Mouse (Mus musculus) T-helper 2 cell (primary cell): ENCODE data around the gene Hmbs.
"Not testable (repeated sequence)": the region's sequence is repeated elsewhere in the genome, so short reads cannot be mapped to it uniquely, and the experiment has no call there.

Experiments used
- in situ Hi-C: fragments of 300-600 bp; cut with MboI, MseI; formaldehyde crosslinking; loops from one replicate; pipeline ENCODE4 v1.15.1; 2025; ENCODE audit warnings: high pct_unique_total_duplicates

The Hmbs gene

GRCm38 (mm10) chr9:44343781-44344421 is at the start of gene Hmbs:
Gene Hmbs, minus strand, starts transcription at chr9:44344228.
- in situ Hi-C loops: loop anchor here (5.0 kb wide), 1 partner anchor 53 kb away; the partner anchor contains the start of gene Slc37a4

GRCm38 (mm10) chr9:44391466-44391865 is 47.4 kb upstream of the Hmbs start:
- in situ Hi-C loops: no loop called here

DNA sequence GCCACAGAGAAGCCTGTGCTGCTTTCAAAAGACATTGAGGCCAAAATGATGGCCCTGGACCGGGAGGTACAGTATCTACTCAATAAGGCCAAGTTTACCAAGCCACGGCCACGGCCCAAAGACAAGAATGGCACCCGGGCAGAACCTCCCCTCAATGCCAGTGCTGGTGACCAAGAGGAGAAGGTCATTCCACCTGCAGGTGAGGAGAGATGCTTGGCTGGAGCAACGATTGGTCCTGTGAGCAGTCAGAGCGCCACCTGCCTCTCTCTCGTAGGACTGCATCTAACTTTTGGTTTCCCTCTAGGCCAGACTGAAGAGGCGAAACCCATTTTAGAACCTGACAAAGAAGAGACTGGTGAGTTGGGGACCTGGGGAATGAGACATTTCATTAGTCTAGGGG is 45.2 kb upstream of the Hmbs start:
- in situ Hi-C loops: no loop called here

GRCm38 (mm10) chr9:44387221-44387620 is 43.2 kb upstream of the Hmbs start:
- in situ Hi-C loops: no loop called here

GRCm38 (mm10) chr9:44384596-44384995 is 40.6 kb upstream of the Hmbs start:
- in situ Hi-C loops: no loop called here

DNA sequence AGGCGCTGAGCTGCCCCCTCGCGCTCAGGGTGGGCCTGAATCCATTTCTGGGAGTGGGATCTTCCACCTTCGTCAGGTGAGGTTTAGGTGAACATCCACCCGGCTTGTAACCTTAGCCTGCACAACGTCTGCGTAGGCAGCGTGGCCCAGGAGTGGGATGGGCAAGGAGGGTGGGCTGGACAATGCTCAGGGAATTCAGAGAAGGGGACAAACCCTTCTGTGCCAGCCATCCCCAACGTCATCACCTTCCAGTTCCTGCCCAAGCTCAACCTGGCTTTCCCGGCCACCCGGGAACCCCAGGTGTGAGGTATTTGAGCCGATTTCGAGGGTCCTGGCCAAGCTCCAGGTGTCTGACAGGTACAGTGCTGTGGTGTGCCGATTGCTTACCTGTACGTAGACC is 35.8 kb upstream of the Hmbs start:
- in situ Hi-C loops: no loop called here

GRCm38 (mm10) chr9:44379054-44379834 is 35.2 kb upstream of the Hmbs start, which contains the start of gene Hyou1:
Gene Hyou1, plus strand, starts transcription at chr9:44379490.
- in situ Hi-C loops: no loop called here

GRCm38 (mm10) chr9:44378153-44378730 is 34.2 kb upstream of the Hmbs start:
- in situ Hi-C loops: no loop called here

DNA sequence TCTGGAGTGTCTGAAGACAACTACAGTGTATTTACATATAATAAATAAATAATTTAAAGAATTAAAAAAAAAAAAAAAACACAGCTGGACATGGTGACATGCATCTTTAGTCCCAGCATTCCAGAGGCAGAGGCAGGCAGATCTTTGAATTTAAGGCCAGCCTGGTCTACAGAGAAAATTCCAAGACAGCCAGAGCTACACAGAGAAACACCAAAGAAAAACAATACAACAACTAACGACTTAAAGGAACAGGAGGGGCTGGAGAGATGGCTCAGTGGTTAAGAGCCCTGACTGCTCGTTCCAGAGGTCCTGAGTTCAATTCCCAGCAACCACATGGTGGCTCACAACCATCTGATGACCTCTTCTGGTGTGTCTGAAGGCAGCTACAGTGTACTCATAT is 33.3 kb upstream of the Hmbs start:
- in situ Hi-C loops: not testable (repeated sequence)

GRCm38 (mm10) chr9:44376141-44376540 is 32.1 kb upstream of the Hmbs start:
- in situ Hi-C loops: no loop called here

DNA sequence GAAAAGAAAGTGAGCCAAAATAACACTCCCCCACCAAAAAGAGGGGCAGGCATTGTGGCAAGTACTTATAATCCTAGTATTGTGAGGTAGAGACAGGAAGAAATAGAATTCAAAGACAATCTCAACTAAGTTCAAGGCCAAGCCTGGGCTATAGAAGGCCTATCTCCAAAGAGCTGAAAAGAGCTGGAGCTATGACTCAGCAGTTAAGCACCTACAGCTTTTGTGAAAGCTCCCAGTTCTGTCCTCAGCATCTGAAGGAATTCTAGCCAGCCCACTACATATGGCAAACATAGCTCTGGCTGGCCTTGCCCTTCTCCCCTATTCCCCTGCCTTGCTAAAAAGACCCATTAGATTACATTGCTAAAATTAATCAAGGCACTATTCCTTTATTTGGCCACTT is 29.4 kb upstream of the Hmbs start:
- in situ Hi-C loops: no loop called here

DNA sequence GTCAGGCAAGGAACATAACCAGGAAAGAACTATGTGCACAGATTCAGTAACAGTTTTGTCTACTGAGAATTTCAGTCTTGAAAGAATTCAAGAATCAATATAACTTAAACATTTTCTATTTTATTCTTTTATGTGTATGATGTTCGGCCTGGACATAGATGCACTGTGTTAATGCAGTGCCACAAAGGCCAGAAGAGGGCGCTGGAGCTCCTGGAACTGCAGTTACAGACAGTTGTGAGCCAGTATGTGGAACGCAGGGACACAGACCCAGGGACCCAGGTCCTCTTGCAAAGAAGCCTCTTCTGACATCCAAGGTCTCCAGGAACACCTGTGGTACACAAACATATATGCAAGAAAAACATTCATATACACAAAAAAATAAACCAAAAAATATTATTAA is 20.5 kb upstream of the Hmbs start:
- in situ Hi-C loops: no loop called here

DNA sequence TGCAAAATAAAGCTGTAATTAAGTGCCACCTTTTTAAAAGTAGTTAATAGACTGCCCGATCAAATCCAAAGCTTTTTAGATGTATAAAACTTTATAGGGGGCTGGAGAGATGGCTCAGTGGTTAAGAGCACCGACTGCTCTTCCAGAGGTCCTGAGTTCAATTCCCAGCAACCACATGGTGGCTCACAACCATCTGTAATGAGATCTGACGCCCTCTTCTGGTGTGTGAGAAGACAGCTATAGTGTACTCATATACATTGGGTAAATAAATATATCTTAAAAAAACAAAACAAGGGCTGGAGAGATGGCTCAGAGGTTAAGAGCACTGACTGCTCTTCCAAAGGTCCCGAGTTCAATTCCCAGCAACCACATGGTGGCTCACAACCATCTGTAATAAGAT is 17.9 kb upstream of the Hmbs start:
- in situ Hi-C loops: not testable (repeated sequence)

DNA sequence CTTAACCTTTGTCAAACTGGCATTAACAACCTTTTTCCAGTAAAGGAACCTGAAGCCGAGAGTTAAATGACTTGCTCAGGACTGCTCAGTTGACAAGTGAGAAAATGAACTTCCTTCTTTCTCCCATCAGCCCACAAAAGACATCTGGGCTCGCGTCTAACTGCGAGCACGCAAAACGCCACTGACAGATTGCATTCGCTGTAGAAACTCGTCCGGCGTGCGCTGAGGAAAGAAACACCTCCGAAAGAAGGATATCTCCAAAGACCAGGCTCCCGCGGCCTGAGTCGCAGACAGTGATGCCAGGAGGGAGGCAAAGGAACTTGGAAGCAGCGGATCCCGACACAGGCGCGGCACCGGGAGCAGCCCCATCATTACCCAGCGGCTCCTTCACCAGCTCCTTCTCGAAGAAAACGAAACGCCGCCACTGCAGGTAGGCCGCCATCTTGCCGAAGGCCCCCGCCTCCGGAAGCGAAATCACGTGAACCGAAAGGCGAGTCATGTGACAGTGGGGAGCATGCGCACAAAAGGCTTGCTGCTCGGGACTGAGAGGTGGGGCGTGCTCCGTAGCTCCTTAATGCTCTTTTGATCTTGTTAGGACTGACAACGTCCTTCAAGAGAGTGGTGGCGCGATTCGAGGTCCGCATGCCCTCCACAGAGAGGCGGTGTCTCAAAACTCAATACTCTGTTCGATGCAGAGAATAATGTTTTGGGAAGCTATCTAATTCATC is 17.3 kb upstream of the Hmbs start, which contains the start of gene Vps11:
TSS of gene Vps11 (minus strand) at position 481 of the 728 bp plus-strand sequence.
- in situ Hi-C loops: no loop called here

DNA sequence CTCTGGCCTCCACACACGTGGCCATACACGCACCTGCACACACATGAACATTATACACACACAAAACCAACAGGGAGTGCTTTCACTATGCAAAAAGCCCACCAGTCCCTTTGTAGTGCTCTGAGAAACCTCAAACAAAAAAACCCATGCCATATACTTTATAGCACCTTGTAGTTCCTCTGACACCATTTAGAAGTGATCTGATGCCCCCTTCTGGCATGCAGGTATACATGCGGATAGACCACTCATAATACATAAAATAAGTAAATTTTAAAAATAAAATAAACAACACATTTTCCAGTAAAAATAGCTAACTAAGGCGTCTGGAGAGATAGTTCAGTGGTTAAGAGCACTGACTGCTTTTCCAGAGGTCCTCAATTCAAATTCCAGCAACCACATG is 13.2 kb upstream of the Hmbs start:
- in situ Hi-C loops: no loop called here

DNA sequence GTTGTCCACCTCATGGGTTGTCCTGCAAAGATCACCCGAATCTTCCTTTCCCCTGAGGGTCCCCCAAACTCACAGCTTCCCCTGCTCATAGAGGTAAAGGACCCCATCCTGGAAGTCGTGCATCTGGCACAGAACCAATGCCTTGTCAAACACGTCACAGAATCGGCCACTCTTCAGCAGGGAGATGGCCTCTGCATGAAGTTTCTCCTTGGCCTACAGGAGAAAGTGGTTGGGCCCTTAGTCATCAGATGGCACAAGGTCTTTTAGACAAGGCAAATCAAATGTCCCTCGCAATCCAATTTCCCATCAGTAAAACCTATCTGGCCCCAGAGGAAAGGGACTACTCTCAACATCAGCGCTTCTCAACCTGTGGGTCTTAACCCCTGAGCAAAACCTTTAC is 9.1 kb upstream of the Hmbs start:
- in situ Hi-C loops: loop anchor here (5.0 kb wide), 1 partner anchor 61 kb away; no protein-coding TSS in a partner anchor

GRCm38 (mm10) chr9:44352337-44352736 is 8.3 kb upstream of the Hmbs start:
- in situ Hi-C loops: loop anchor here (5.0 kb wide), 1 partner anchor 60 kb away; no protein-coding TSS in a partner anchor

- in situ Hi-C loops: loop anchor here (5.0 kb wide), 1 partner anchor 59 kb away; no protein-coding TSS in a partner anchor
Observed at GRCm38 (mm10) chr9:44351396-44351795, 7.4 kb upstream of the Hmbs start.

GRCm38 (mm10) chr9:44348546-44348945 is 4.5 kb upstream of the Hmbs start:
- in situ Hi-C loops: no loop called here

DNA sequence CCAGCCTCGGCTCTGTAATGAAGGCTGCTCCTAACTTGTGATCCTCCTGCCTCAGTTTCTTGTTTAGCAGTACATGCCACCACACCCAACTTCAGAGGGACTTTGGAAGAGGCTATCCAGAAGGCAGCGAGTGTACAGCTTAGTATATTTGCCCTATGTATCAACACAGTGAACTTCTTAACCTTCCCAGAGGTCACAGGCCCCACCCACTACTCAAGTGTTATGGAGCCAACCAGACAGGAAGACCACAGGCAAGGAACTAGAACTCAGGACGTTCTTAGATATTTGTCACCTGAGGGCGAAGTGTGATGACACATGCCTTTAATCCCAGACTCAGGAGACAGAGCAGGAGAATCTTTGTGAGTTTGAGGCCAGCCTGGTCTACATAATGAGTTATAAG is 3.6 kb upstream of the Hmbs start:
- in situ Hi-C loops: no loop called here

GRCm38 (mm10) chr9:44347166-44347565 is 3.1 kb upstream of the Hmbs start:
- in situ Hi-C loops: no loop called here
